Mouse (Mus musculus) mesoderm, embryonic 11.5 days (tissue): ENCODE data around the gene Trmt44.

Source experiments
- DNase-seq: peaks from one replicate; pipeline ENCODE4 v3.0.0-alpha.2; 2012; ENCODE audit warnings: low read depth, low spot score

Trmt44 gene

GRCm38 (mm10) chr5:35574653-35575599, at the start of gene Trmt44:
Gene Trmt44 (minus strand): TSS chr5:35575070.
- DNase-seq: peak; percentile 94

GRCm38 (mm10) chr5:35623831-35624230, 49.0 kb upstream of the Trmt44 start:
- DNase-seq: no peak

GRCm38 (mm10) chr5:35621114-35621513, 46.2 kb upstream of the Trmt44 start:
- DNase-seq: peak; percentile 68

- DNase-seq: peak; percentile 20
These were observed 42.1 kb upstream of the Trmt44 start for GRCm38 (mm10) chr5:35616943-35617342.

GRCm38 (mm10) chr5:35612722-35613121, 37.9 kb upstream of the Trmt44 start:
- DNase-seq: no peak

GRCm38 (mm10) chr5:35611900-35612299, 37.0 kb upstream of the Trmt44 start:
- DNase-seq: no peak

- DNase-seq: no peak
These were observed 36.3 kb upstream of the Trmt44 start for GRCm38 (mm10) chr5:35611170-35611569.

- no peak for DNase-seq
These were observed 35.5 kb upstream of the Trmt44 start for GRCm38 (mm10) chr5:35610381-35610780.

- no peak for DNase-seq
These were observed 35.1 kb upstream of the Trmt44 start for GRCm38 (mm10) chr5:35609971-35610370.

GRCm38 (mm10) chr5:35609381-35609780, 34.5 kb upstream of the Trmt44 start:
- peak; percentile 88 for DNase-seq

- DNase-seq: no peak
These were observed 33.7 kb upstream of the Trmt44 start for GRCm38 (mm10) chr5:35608559-35608958.

- no peak for DNase-seq
These were observed 32.9 kb upstream of the Trmt44 start for GRCm38 (mm10) chr5:35607784-35608183.

- no peak for DNase-seq
These were observed 31.9 kb upstream of the Trmt44 start for GRCm38 (mm10) chr5:35606800-35607199.

- no peak for DNase-seq
These were observed 30.5 kb upstream of the Trmt44 start for GRCm38 (mm10) chr5:35605355-35605754.

- no peak for DNase-seq
These were observed 26.7 kb upstream of the Trmt44 start for GRCm38 (mm10) chr5:35601526-35601925.

GRCm38 (mm10) chr5:35600233-35600632, 25.4 kb upstream of the Trmt44 start:
- DNase-seq: no peak

GRCm38 (mm10) chr5:35596169-35597160, 21.6 kb upstream of the Trmt44 start:
- DNase-seq: no peak

- peak; percentile 83 for DNase-seq
These were observed 20.8 kb upstream of the Trmt44 start for GRCm38 (mm10) chr5:35595706-35596105.

- DNase-seq: no peak
These were observed 19.9 kb upstream of the Trmt44 start for GRCm38 (mm10) chr5:35594768-35595167.

- DNase-seq: no peak
These were observed 18.4 kb upstream of the Trmt44 start for GRCm38 (mm10) chr5:35593272-35593671.

GRCm38 (mm10) chr5:35592824-35593223, 18.0 kb upstream of the Trmt44 start:
- DNase-seq: no peak
